Mouse (Mus musculus) mouse trophoblast stem cell (cell line): ENCODE results near the gene Itsn2.
"Not testable (repeated sequence)": the region's sequence is repeated elsewhere in the genome, so short reads cannot be mapped to it uniquely, and the experiment has no call there.

Experiments used
- in situ Hi-C, 2 experiments: fragments of 300-500 bp; cut with MseI, MboI; formaldehyde crosslinking; loops; 2 replicates in 1 of 2; 3 replicates in 1 of 2; pipeline ENCODE4 v1.15.1; 2025

Itsn2 gene

DNA sequence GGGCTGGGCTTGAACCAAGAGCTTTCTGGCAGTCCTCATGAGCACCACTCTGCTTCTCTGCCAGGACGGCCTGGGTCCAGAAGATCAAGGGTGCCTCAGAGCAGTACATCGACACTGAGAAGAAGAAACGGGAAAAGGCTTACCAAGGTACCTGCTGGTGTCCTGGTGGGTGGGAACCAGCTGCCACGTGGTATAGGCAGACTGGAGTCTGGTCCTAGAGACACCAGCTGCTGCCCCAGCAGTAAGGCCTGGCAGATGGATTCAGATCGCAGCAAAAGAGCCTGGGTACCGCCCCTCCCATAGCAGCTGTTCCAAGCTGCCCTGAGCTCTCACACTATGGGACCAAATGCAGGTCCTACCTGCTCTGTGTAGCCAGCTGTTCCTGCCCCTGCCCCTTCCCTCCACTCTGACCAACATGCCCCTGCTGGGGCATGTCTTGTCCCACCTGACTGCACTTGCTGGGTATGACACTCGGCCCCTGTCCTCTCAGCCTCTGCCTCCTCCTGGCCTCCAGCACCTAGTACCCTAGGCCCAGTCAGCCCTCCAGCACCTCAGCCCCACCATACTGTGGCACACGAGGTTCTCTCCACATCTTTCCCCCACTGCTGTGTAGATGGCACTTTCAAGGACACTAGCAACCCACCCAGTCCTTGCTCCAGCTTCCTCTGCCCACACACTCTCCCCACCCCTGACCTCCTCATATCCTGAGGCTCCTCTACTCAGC is 116.6 kb downstream of the Itsn2 start:
- in situ Hi-C loops = no loop called here

DNA sequence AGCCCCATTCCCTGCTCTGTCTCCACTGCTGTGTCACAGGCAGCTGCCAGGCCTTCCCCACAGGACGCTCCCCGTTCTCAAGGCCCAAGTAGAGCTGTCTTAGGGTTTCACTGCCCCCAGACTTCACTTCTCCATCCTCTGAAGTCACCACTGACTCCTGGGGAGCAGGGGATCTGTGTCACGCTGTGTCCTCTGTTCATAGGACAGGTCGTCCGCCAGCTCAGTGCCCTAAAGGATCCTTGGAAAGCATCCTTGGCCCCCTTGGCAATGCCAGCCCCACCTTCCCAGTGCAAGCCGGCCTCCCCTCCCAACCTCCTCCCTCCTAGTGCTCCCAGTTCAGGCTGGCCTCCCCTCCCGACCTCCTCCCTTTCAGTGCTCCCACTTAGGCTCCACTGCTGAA is 117.5 kb downstream of the Itsn2 start:
- in situ Hi-C loops = no loop called here

DNA sequence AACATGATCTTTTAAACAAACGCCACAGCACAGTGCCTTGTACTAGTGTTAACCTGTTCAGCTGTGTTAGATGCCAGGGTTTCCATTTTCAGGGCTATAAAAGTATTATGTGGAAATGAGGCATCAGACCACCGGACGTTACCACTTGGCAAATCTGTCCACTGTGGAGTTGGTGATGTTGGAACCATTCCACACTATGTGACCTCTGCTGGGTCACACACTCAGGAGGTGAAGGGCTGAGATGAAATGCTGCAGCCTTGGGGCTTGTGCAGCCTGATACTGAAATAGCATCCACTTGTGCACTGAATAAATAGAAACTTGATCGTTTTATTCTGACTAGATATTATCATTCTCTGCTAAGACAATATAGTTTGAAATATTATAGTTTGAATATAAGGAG is 120.9 kb downstream of the Itsn2 start:
- in situ Hi-C loops = no loop called here

GRCm38 (mm10) chr12:4715606-4716005 is 123.2 kb downstream of the Itsn2 start:
- in situ Hi-C loops = no loop called here

DNA sequence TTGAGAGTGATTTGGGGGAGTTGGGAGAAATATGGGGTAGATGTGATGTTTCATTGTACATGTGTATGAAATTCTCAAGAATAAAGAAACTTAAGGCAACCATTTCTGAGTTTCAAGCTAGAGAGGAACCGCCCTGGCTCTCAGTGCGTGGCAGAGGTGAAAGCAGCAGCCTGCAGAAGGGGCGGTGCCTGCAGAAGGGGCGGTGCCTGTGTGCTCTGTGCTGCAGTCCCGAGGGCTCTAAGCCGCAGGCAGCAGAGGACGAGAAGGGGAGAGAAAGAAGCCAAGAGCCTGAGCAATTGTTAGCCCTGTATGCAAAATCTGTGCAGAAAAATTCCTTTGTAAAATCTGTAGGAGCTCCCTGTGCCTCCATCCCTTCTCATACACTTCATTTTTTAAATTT is 125.0 kb downstream of the Itsn2 start:
- in situ Hi-C loops = no loop called here

DNA sequence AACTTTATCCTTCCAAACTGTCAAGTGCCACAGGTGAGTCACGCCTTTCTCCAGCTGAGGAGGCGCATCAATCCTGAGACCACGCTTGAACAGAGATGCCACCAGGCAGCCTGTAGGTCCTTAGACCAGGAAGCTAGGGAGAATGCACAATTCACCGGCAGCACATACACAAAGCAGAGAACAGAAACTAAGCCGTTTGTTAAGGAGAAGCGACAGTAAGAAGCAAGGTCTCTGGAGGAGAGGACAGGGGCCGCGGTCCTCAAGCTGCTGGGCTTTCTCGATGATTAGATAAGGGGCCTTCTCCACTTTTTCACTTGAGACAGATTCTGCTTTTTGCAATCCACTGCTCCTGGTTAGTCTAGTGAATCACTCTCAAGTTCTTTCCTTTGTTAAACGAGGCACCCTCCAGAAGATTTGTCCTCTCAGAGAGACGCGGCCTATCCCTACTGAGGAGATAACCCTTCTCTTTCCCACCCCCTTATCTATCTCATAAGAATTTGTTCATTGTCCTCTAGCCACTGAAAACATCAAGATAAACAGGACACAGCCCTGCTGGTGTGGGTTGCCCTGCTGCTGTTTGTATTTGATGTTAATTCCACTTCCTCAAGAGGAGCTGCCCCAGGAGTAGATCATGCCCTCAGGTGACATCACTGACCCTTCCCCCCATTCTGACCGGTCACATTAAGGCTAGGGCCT is 126.8 kb downstream of the Itsn2 start:
- in situ Hi-C loops = no loop called here

- in situ Hi-C loops = no loop called here
These were observed 127.6 kb downstream of the Itsn2 start for GRCm38 (mm10) chr12:4719762-4720754.

DNA sequence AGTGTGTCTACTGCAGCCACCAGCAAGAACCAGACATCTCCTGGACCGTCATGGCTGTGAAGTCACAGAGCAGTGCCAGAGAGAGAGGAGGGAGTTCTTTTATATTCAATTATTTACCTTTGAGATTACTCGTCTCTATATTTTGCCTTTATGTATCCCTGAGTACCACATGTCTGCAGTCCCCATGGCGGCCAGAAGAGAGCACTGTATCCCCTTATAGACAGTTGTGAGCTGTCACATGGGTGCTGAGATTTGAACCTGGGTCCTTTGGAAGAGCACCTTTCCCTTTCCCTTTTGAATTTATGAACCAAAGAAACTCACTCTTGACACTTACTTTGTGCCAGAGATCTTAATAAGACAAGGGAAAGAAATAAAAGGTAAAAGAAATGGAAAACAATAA is 136.7 kb downstream of the Itsn2 start:
- in situ Hi-C loops = no loop called here

GRCm38 (mm10) chr12:4731629-4732028 is 139.2 kb downstream of the Itsn2 start:
- in situ Hi-C loops = no loop called here

DNA sequence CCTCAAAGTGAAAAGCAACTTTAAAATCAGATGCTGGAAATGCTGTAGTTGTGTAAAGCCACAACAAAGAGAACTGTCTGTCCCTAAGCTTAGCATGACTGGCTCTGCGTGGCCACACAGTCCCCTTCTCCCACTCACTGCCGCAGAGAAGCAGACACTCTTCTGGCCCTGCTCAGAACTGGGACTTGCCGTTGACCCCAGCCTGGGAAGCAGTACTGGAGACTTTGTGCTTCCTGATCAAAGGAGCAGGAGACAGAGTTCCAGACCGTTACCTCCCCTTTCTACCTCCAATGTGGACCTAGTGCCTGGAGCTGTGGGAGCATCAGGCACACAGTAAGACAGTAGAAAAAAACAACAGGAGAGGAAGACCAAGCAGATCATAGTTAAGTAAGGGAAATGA is 139.9 kb downstream of the Itsn2 start:
- in situ Hi-C loops = no loop called here

DNA sequence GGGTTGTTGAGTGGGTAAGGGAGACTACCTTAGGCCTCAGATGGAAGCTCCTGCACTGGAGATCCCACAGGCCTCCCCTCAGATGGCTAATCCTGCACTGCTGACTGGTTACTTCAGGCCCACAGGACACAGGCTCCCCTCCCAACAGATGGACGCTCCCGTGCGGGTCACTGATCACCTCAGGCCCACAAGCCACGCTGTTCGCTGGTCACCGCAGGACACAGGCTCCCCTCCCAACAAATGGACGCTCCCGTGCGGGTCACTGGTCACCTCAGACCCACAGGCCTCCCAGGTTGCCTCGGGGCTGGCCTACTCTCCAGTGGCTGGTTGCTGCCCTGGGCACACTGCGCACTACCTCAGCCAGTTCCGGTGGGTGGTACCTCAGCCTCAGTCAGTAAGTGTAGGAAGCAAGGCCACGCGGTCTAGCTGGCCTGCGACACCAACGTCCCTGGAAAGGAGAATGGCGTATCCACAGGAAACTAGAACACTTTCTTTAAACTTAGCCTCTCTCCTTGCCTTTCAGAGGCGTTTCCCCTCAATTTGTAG is 145.7 kb downstream of the Itsn2 start, which contains the start of gene Fam228a:
Fam228a (minus strand) TSS at position 400 of the 546 bp plus-strand sequence.
- in situ Hi-C loops = no loop called here

- in situ Hi-C loops = no loop called here
These were observed 148.4 kb downstream of the Itsn2 start for GRCm38 (mm10) chr12:4740823-4741222.

- in situ Hi-C loops = no loop called here
These were observed 149.7 kb downstream of the Itsn2 start for GRCm38 (mm10) chr12:4742183-4742582.

GRCm38 (mm10) chr12:4744486-4744885 is 152.0 kb downstream of the Itsn2 start:
- in situ Hi-C loops = no loop called here

DNA sequence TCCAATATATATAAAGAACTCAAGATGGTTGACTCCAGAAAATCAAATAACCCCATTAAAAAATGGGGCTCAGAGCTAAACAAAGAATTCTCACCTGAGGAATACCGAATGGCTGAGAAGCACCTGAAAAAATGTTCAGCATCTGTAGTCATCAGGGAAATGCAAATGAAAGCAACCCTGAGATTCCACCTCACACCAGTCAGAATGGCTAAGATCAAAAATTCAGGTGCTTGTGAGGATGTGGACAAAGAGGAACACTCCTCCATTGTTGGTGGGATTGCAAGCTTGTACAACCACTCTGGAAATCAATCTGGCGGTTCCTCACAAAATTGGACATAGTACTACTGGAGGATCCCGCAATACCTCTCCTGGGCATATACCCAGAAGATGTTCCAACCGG is 162.0 kb downstream of the Itsn2 start:
- in situ Hi-C loops = not testable (repeated sequence)

- in situ Hi-C loops = no loop called here
These were observed 164.6 kb downstream of the Itsn2 start for GRCm38 (mm10) chr12:4757060-4757459.
